Mouse (Mus musculus) kidney, embryonic 14.5 days (tissue): ENCODE measurements around the gene Rabgap1l. TPM values are rescaled to one million over a fixed set of nuclear protein-coding genes. Genes with fewer than 3 reads are reported as not detected.

Source experiments
- ATAC-seq: fragments of 200-750 bp; cut with Nextera tagmentation; 2 replicates; pipeline ENCODE4 v1.8.0; 2017; ENCODE audit warnings: moderate number of reproducible peaks, mild to moderate bottlenecking, moderate TSS enrichment, moderate library complexity; ENCODE audit not compliant: low FRiP score, low TSS enrichment
- H3K27ac ChIP-seq: fragments of 300-500 bp; sonication (generic); 2 replicates; pipeline ENCODE4 v1.5.1; 2014; ENCODE audit warnings: low read depth, mild to moderate bottlenecking, low read length, moderate library complexity, mixed read lengths
- H3K27me3 ChIP-seq: fragments of 300-500 bp; sonication (generic); 2 replicates; pipeline ENCODE4 v1.6.1; 2014; ENCODE audit warnings: mild to moderate bottlenecking, low read length; ENCODE audit not compliant: control insufficient read depth, insufficient read depth
- H3K36me3 ChIP-seq: fragments of 300-500 bp; sonication (generic); 2 replicates; pipeline ENCODE4 v1.6.1; 2014; ENCODE audit warnings: low read length, mixed read lengths; ENCODE audit not compliant: control insufficient read depth, insufficient read depth
- H3K4me1 ChIP-seq: fragments of 300-500 bp; sonication (generic); 2 replicates; pipeline ENCODE4 v1.6.1; 2014; ENCODE audit warnings: low read length, mixed read lengths; ENCODE audit not compliant: control insufficient read depth, insufficient read depth
- H3K4me2 ChIP-seq: fragments of 300-500 bp; sonication (generic); replicated peaks from 2 replicates; pipeline ENCODE4 v1.6.1; 2014; ENCODE audit warnings: low read depth, mild to moderate bottlenecking, low read length
- H3K4me3 ChIP-seq: fragments of 300-500 bp; sonication (generic); 2 replicates; pipeline ENCODE4 v1.5.1; 2014; ENCODE audit warnings: mild to moderate bottlenecking, low read length
- H3K9ac ChIP-seq: fragments of 300-500 bp; sonication (generic); 2 replicates; pipeline ENCODE4 v1.6.1; 2014; ENCODE audit warnings: low read depth, mild to moderate bottlenecking, low read length, moderate library complexity
- H3K9me3 ChIP-seq: fragments of 300-500 bp; sonication (generic); 2 replicates; pipeline ENCODE4 v1.6.1; 2016; ENCODE audit warnings: low read length; ENCODE audit not compliant: control insufficient read depth
- WGBS: fragments of 180-500 bp; shearing (Covaris S2); extraction: QIAGEN DNeasy Blood & Tissue Kit; methylation state at CpG from one replicate; pipeline ENCODE4 v1.1.7; 2014; 5-methylcytosine and 5-hydroxymethylcytosine counted together
- polyA plus RNA-seq: library from polyadenylated mRNA; unstranded; fragments of >200 nt; fragmentation: Nextera tagmentation; extraction: Ambion mirVana; gene quantifications from 2 replicates; pipeline ENCODE4 v1.2.1, GENCODE M21; 2014

Gene Rabgap1l
- polyA plus RNA-seq, 1 experiment from 2014 or later: 13.2 TPM

GRCm38 (mm10) chr1:160306866-160307616 lies 486.0 kb downstream of the Rabgap1l start:
- Histone ChIP-seq H3K27me3 (no peaks in the 10 kb centered on the region), H3K4me3 (no peak overlapping the region), H3K36me3 (no peaks in the 10 kb centered on the region), H3K4me2 (no peak overlapping the region), H3K9ac (no peak overlapping the region), H3K27ac (no peak overlapping the region), H3K9me3 (no peaks in the 10 kb centered on the region), H3K4me1 (no peaks in the 10 kb centered on the region)
- WGBS: 70% methylated on average over 10 of the region's 10 CpGs
- ATAC-seq: no peak

GRCm38 (mm10) chr1:160306336-160306735 lies 486.7 kb downstream of the Rabgap1l start:
- H3K9me3 ChIP-seq: no peaks in the 10 kb centered on the region
- H3K4me1 ChIP-seq: no peaks in the 10 kb centered on the region
- H3K27me3 ChIP-seq: no peaks in the 10 kb centered on the region
- no peak for ATAC-seq
- 55% methylated on average over 6 of the region's 6 CpGs for WGBS
- H3K36me3 ChIP-seq: no peaks in the 10 kb centered on the region
- no peak overlapping the region for H3K9ac ChIP-seq
- H3K4me2 ChIP-seq: no peak overlapping the region
- no peak overlapping the region for H3K27ac ChIP-seq
- no peak overlapping the region for H3K4me3 ChIP-seq

- 91% methylated on average over 1 of the region's 1 CpGs for WGBS
- no peak for ATAC-seq
- H3K4me3 ChIP-seq: no peak overlapping the region
- no peak overlapping the region for H3K4me2 ChIP-seq
- no peaks in the 10 kb centered on the region for H3K27me3 ChIP-seq
- no peaks in the 10 kb centered on the region for H3K36me3 ChIP-seq
- H3K27ac ChIP-seq: no peak overlapping the region
- no peaks in the 10 kb centered on the region for H3K9me3 ChIP-seq
- H3K4me1 ChIP-seq: no peaks in the 10 kb centered on the region
- no peak overlapping the region for H3K9ac ChIP-seq
Observed at GRCm38 (mm10) chr1:160305826-160306225, 487.2 kb downstream of the Rabgap1l start.

DNA sequence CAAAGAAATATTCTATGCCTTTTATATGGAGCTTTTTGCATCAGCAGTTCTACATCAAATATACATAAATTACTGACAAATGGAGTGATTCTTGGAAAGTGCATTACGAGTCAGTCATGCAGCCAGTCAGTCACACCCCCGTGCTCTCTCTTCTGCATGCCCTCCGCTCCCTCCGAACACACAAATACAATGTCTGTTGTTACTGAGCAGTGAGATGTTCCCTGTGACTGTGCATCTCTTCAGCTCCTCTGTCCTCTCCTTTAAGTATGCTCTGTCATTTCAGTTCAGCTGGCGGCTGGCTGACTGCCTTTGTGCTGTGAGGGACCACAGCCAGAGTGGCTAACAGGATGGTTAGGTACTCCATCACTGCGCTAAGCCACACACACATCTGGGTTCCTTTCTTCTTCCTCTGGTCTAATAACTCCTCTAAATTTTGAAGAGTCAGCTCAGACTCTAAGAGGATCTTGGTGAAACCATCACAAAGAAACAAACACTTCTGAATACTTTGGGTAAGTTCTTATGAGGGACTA lies 488.0 kb downstream of the Rabgap1l start:
- Histone ChIP-seq H3K9me3 (no peaks in the 10 kb centered on the region), H3K4me2 (no peak overlapping the region), H3K4me3 (no peak overlapping the region), H3K36me3 (no peaks in the 10 kb centered on the region), H3K27me3 (no peaks in the 10 kb centered on the region), H3K27ac (no peak overlapping the region), H3K9ac (no peak overlapping the region), H3K4me1 (no peaks in the 10 kb centered on the region)
- 73% methylated on average over 6 of the region's 6 CpGs for WGBS
- ATAC-seq: no peak

- H3K4me3 ChIP-seq: no peak overlapping the region
- H3K36me3 ChIP-seq: no peaks in the 10 kb centered on the region
- no peak overlapping the region for H3K4me2 ChIP-seq
- ATAC-seq: no peak
- H3K9me3 ChIP-seq: no peaks in the 10 kb centered on the region
- H3K4me1 ChIP-seq: no peaks in the 10 kb centered on the region
- WGBS: 92% methylated on average over 1 of the region's 1 CpGs
- H3K27ac ChIP-seq: no peak overlapping the region
- H3K9ac ChIP-seq: no peak overlapping the region
- H3K27me3 ChIP-seq: no peaks in the 10 kb centered on the region
Observed at GRCm38 (mm10) chr1:160302268-160302667, 490.7 kb downstream of the Rabgap1l start.

DNA sequence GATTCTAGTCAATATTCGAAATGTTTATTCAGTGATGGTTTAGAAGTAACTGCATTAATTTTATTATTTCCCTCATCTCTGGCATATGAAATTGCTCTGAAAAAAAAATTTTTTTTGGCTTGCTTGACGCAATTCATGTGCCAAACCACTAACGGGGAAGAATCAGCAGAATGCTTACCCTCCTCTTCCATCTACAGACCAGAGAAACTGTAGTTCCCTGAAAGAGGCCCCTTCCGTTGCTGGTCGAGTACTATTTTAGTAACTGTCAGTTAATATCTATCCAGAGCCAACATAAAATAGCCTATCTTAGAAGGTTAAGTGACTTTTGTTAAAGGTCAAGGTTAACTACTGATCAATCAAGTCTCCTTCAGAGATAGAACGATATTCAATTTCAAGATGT lies 491.9 kb downstream of the Rabgap1l start:
- ATAC-seq: no peak
- H3K9ac ChIP-seq: no peak overlapping the region
- no peaks in the 10 kb centered on the region for H3K36me3 ChIP-seq
- 80% methylated on average over 6 of the region's 6 CpGs for WGBS
- no peak overlapping the region for H3K4me2 ChIP-seq
- H3K4me1 ChIP-seq: no peaks in the 10 kb centered on the region
- H3K27me3 ChIP-seq: no peaks in the 10 kb centered on the region
- H3K4me3 ChIP-seq: no peak overlapping the region
- no peaks in the 10 kb centered on the region for H3K9me3 ChIP-seq
- H3K27ac ChIP-seq: no peak overlapping the region

DNA sequence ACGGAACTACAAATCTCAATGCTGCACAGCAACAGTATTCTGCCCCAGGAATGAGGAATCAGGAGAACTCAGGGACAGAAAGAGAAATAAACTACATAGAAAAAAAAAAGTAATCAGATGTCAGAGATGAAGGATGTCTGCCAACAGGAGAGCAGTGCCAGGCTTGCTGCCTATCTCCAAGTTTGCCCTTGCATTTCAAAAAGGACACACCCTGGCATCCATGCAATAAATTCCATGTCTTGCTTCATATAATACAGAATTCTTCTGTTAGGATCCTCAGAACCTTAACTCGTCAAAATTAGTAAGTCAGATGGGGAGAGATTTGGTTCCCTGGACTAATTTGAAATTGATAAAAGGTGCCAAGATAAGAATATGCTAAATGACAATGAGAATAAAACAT lies 492.3 kb downstream of the Rabgap1l start:
- no peak overlapping the region for H3K9ac ChIP-seq
- no peaks in the 10 kb centered on the region for H3K36me3 ChIP-seq
- H3K4me1 ChIP-seq: no peaks in the 10 kb centered on the region
- no peak overlapping the region for H3K4me3 ChIP-seq
- no peak overlapping the region for H3K4me2 ChIP-seq
- 91% methylated on average over 2 of the region's 2 CpGs for WGBS
- no peaks in the 10 kb centered on the region for H3K9me3 ChIP-seq
- no peaks in the 10 kb centered on the region for H3K27me3 ChIP-seq
- ATAC-seq: no peak
- H3K27ac ChIP-seq: no peak overlapping the region

DNA sequence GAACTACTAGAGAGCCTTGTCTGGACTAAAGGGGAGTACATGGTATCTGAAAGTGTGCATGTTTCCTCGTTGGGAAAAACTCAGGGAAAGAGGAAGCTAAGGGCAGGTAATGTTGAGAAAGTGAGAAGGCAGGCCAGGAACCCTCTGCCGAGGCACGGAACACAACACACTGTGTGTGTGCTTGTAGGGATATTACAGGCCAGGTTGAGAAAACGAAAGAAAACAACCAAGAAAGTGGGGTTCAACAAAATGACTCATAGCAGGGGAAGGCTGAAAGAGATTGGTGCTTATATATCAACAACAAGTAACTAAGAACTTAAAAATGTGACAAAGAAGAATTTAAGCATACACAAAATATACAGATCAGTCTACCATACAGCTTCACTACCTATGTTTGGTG lies 493.0 kb downstream of the Rabgap1l start:
- ATAC-seq: no peak
- no peak overlapping the region for H3K4me2 ChIP-seq
- no peak overlapping the region for H3K4me3 ChIP-seq
- H3K9me3 ChIP-seq: no peaks in the 10 kb centered on the region
- H3K36me3 ChIP-seq: no peaks in the 10 kb centered on the region
- H3K27ac ChIP-seq: no peak overlapping the region
- no peak overlapping the region for H3K9ac ChIP-seq
- WGBS: 77% methylated on average over 4 of the region's 4 CpGs
- H3K27me3 ChIP-seq: no peaks in the 10 kb centered on the region
- no peaks in the 10 kb centered on the region for H3K4me1 ChIP-seq

GRCm38 (mm10) chr1:160298893-160299292 lies 494.1 kb downstream of the Rabgap1l start:
- no peak overlapping the region for H3K4me2 ChIP-seq
- H3K9ac ChIP-seq: no peak overlapping the region
- no peak for ATAC-seq
- no peaks in the 10 kb centered on the region for H3K27me3 ChIP-seq
- no peaks in the 10 kb centered on the region for H3K4me1 ChIP-seq
- H3K36me3 ChIP-seq: no peaks in the 10 kb centered on the region
- 92% methylated on average over 1 of the region's 1 CpGs for WGBS
- H3K9me3 ChIP-seq: no peaks in the 10 kb centered on the region
- H3K27ac ChIP-seq: no peak overlapping the region
- H3K4me3 ChIP-seq: no peak overlapping the region
